ENCODE assay signal across 19 mouse cellular contexts in genomic region chr7:111785478-111785877, GRCm38 (mm10). TPM values are rescaled to one million over a fixed set of nuclear protein-coding genes. Genes with fewer than 3 reads are reported as not detected.
DNase-seq lines count a peak whose midpoint lies in the region; ATAC-seq and TF ChIP-seq lines count a peak whose summit lies in the region.
"Had no signal": no experiment of that assay in that cellular context is flagged by ENCODE, and none has a peak within 500 bp of the region (broad histone marks: within the 10 kb centered on the region; RNA-seq: fewer than 3 reads in every experiment).

No protein-coding gene starts in this region.

- H3K9ac ChIP-seq in forebrain, embryonic 14.5 days (ENCODE audit: low read length) = no peak overlapping the region
- H3K9ac ChIP-seq in forebrain, embryonic 16.5 days (replicated peaks; ENCODE audit: low read depth, low read length) = no peak overlapping the region
- H3K9ac ChIP-seq in liver, embryonic 11.5 days (ENCODE audit: low read depth, low read length) = no peak overlapping the region
- H3K9ac ChIP-seq: embryonic facial prominence, embryonic 13.5 days; heart, embryonic 15.5 days; hindbrain, embryonic 15.5 days; limb, embryonic 15.5 days had no signal

- ATAC-seq in forebrain, embryonic 14.5 days = peak; percentile 55; the same call in 1 of the 2 replicates
- peak; percentile 66 for ATAC-seq in forebrain, embryonic 16.5 days
- ATAC-seq in liver, embryonic 11.5 days (replicated peaks; ENCODE audit: low FRiP score) = no peak
- ATAC-seq: activated CD4-positive, CD25-positive, alpha-beta regulatory T cell, adult 4 months; lung, postnatal 0 days had no signal

- intact Hi-C loops in left cerebral cortex, postnatal 36 days (cut with DNase I) = loop anchor here (10.0 kb wide), 2 partner anchors 119 to 149 kb away; no protein-coding TSS in a partner anchor

- TF ChIP-seq POLR2A in lung, adult 2 months (IDR thresholded peaks at IDR 0.05; ENCODE audit: borderline replicate concordance, extremely low read depth, low read depth, low read length) = no peak

- H3K9me3 ChIP-seq in forebrain, embryonic 14.5 days (replicated peaks; ENCODE audit: control insufficient read depth, low read length) = no peaks in the 10 kb centered on the region
- H3K9me3 ChIP-seq in forebrain, embryonic 10.5 days = no peaks in the 10 kb centered on the region
- H3K9me3 ChIP-seq in forebrain, embryonic 16.5 days (ENCODE audit: control insufficient read depth, low read length) = no peaks in the 10 kb centered on the region
- H3K9me3 ChIP-seq in liver, embryonic 11.5 days (ENCODE audit: control insufficient read depth, low read length) = no peaks in the 10 kb centered on the region
- H3K9me3 ChIP-seq: embryonic facial prominence, embryonic 13.5 days; heart, embryonic 15.5 days; hindbrain, embryonic 15.5 days; limb, embryonic 15.5 days had no signal

- H3K36me3 ChIP-seq in forebrain, embryonic 14.5 days (ENCODE audit: control insufficient read depth, insufficient read depth, low read length) = no peaks in the 10 kb centered on the region
- H3K36me3 ChIP-seq in forebrain, embryonic 10.5 days (replicated peaks) = no peaks in the 10 kb centered on the region
- H3K36me3 ChIP-seq in forebrain, embryonic 16.5 days (ENCODE audit: control insufficient read depth, insufficient read depth) = no peaks in the 10 kb centered on the region
- no peaks in the 10 kb centered on the region for H3K36me3 ChIP-seq in liver, embryonic 11.5 days (ENCODE audit: control insufficient read depth, insufficient read depth, low read length)
- H3K36me3 ChIP-seq: embryonic facial prominence, embryonic 13.5 days; G1E; heart, embryonic 15.5 days; hindbrain, embryonic 15.5 days; limb, embryonic 15.5 days had no signal

- H3K4me2 ChIP-seq in forebrain, embryonic 14.5 days (ENCODE audit: low read length) = no peak overlapping the region
- H3K4me2 ChIP-seq in forebrain, embryonic 16.5 days (ENCODE audit: low read length) = no peak overlapping the region
- H3K4me2 ChIP-seq in liver, embryonic 11.5 days = no peak overlapping the region
- H3K4me2 ChIP-seq: embryonic facial prominence, embryonic 13.5 days; heart, embryonic 15.5 days; hindbrain, embryonic 15.5 days; limb, embryonic 15.5 days had no signal

- no peak overlapping the region for H3K4me3 ChIP-seq in forebrain, embryonic 14.5 days (ENCODE audit: low read depth, low read length)
- H3K4me3 ChIP-seq in forebrain, embryonic 10.5 days = no peak overlapping the region
- no peak overlapping the region for H3K4me3 ChIP-seq in forebrain, embryonic 16.5 days (replicated peaks; ENCODE audit: low read length)
- no peak overlapping the region for H3K4me3 ChIP-seq in liver, embryonic 11.5 days (ENCODE audit: low read depth, low read length)
- no peak overlapping the region for H3K4me3 ChIP-seq in lung, adult 2 months (replicated peaks; ENCODE audit: extremely low read depth, low read depth, low read length)
- H3K4me3 ChIP-seq: embryonic facial prominence, embryonic 13.5 days; gastrocnemius, adult 2 months; heart, embryonic 15.5 days; hindbrain, embryonic 15.5 days; limb, embryonic 15.5 days had no signal

- H3K27ac ChIP-seq in forebrain, embryonic 14.5 days (ENCODE audit: low read depth, low read length) = no peak overlapping the region
- H3K27ac ChIP-seq in forebrain, embryonic 10.5 days = no peak overlapping the region
- H3K27ac ChIP-seq in forebrain, embryonic 16.5 days (ENCODE audit: low read length) = no peak overlapping the region
- no peak overlapping the region for H3K27ac ChIP-seq in liver, embryonic 11.5 days (ENCODE audit: low read depth, low read length)
- H3K27ac ChIP-seq: embryonic facial prominence, embryonic 13.5 days; gastrocnemius, adult 2 months; heart, embryonic 15.5 days; hindbrain, embryonic 15.5 days; limb, embryonic 15.5 days had no signal

- no peaks in the 10 kb centered on the region for H3K27me3 ChIP-seq in forebrain, embryonic 14.5 days (replicated peaks; ENCODE audit: control insufficient read depth, insufficient read depth, low read length)
- H3K27me3 ChIP-seq in forebrain, embryonic 10.5 days (ENCODE audit: poor library complexity, severe bottlenecking) = peaks cover 15% of the 10 kb centered on the region
- no peaks in the 10 kb centered on the region for H3K27me3 ChIP-seq in forebrain, embryonic 16.5 days (replicated peaks; ENCODE audit: control insufficient read depth, insufficient read depth, low read length)
- peaks cover 8% of the 10 kb centered on the region for H3K27me3 ChIP-seq in liver, embryonic 11.5 days (replicated peaks; ENCODE audit: control insufficient read depth, insufficient read depth, low read length)

- WGBS in forebrain, embryonic 14.5 days = 78% methylated on average over 8 of the region's 8 CpGs
- WGBS in forebrain, embryonic 10.5 days = 86% methylated on average over 8 of the region's 8 CpGs
- WGBS in forebrain, embryonic 16.5 days = 59% methylated on average over 8 of the region's 8 CpGs
- WGBS in liver, embryonic 11.5 days = 81% methylated on average over 8 of the region's 8 CpGs
- 93% methylated on average over 8 of the region's 8 CpGs for WGBS in lung, adult 2 months

- no peaks in the 10 kb centered on the region for H3K4me1 ChIP-seq in forebrain, embryonic 14.5 days (ENCODE audit: control insufficient read depth, insufficient read depth, low read length)
- no peaks in the 10 kb centered on the region for H3K4me1 ChIP-seq in forebrain, embryonic 10.5 days
- H3K4me1 ChIP-seq in forebrain, embryonic 16.5 days (replicated peaks; ENCODE audit: control insufficient read depth, insufficient read depth, low read length) = peaks cover under 1% of the 10 kb centered on the region
- no peaks in the 10 kb centered on the region for H3K4me1 ChIP-seq in liver, embryonic 11.5 days (replicated peaks; ENCODE audit: control insufficient read depth, insufficient read depth, low read length)
- peaks cover 8% of the 10 kb centered on the region for H3K4me1 ChIP-seq in lung, adult 2 months (ENCODE audit: control insufficient read depth, insufficient read depth, low read length)
- H3K4me1 ChIP-seq: embryonic facial prominence, embryonic 13.5 days; limb, embryonic 15.5 days had no signal

- DNase-seq in forebrain, embryonic 14.5 days (ENCODE audit: low spot score) = peak; percentile 44
- no peak for DNase-seq in forebrain, embryonic 10.5 days (ENCODE audit: extremely low spot score, low spot score)
- DNase-seq in layer of hippocampus, adult 9-10 months (ENCODE audit: low spot score) = peak; percentile 63
- DNase-seq in left cerebral cortex, postnatal 36 days (ENCODE audit: low spot score in 2 of 2) = peak; percentile 64 to 69
- no peak for DNase-seq in liver, embryonic 11.5 days (ENCODE audit: low spot score)
- no peak for DNase-seq in lung, adult 2 months
- DNase-seq in retina, postnatal 1 day = no peak
- DNase-seq: B cell, adult 2 months; cerebellum, postnatal 36 days; gastrocnemius, adult 2 months; thymus, adult 18-20 months had no signal

- no peak for TF ChIP-seq CTCF in lung, adult 2 months (IDR thresholded peaks at IDR 0.05; ENCODE audit: insufficient read depth, low read length)

RNA-seq across cellular contexts. Expression of gene Galnt18, which starts 5.7 kb away (rescaled TPM):
- polyA plus RNA-seq in forebrain, embryonic 14.5 days (2014; fragmentation: Nextera tagmentation; extraction: Ambion mirVana) = 6.6 and 7.4 TPM in 2 replicates
- 4.9 and 5.0 TPM in 2 replicates for polyA plus RNA-seq in forebrain, embryonic 10.5 days (2016; fragmentation: Nextera tagmentation; extraction: Ambion mirVana)
- polyA plus RNA-seq in forebrain, embryonic 16.5 days (2015; fragmentation: Nextera tagmentation; extraction: Ambion mirVana) = 12.0 and 13.6 TPM in 2 replicates
- 10 to 100 TPM; 38.4 to 48.3 TPM for total RNA-seq in left cerebral cortex, postnatal 36 days (2021)
- polyA plus RNA-seq in liver, embryonic 11.5 days (2014; fragmentation: Nextera tagmentation; extraction: Ambion mirVana) = 2.7 and 3.1 TPM in 2 replicates
- polyA plus RNA-seq in lung, adult 2 months (2012; rRNA removed) = 142 and 148 TPM in 2 replicates
- total RNA-seq: G1E had no signal
- polyA plus RNA-seq: activated CD4-positive, CD25-positive, alpha-beta regulatory T cell, adult 4 months; G1E had no signal

Comparison
In these comparisons a context has a peak if more than half of its experiments do, and no peak if none do; other contexts are left out.
1. DNase-seq: peak in forebrain, embryonic 14.5 days (single experiment), layer of hippocampus, adult 9-10 months (single experiment) and left cerebral cortex, postnatal 36 days (2 of 2); none in forebrain, embryonic 10.5 days (single experiment), liver, embryonic 11.5 days (single experiment), lung, adult 2 months (single experiment) and retina, postnatal 1 day (single experiment).